Mouse (Mus musculus) E14TG2a.4 (cell line): ENCODE measurements around the gene Lamtor1.

Experiments used
- H3K27me3 ChIP-seq: 2 replicates; pipeline ENCODE4 v1.6.1; 2014; ENCODE audit warnings: low read length, control low read depth; ENCODE audit not compliant: insufficient read depth
- H3K36me3 ChIP-seq: 2 replicates; pipeline ENCODE4 v1.6.1; 2014; ENCODE audit warnings: low read length, control low read depth; ENCODE audit not compliant: insufficient read depth
- H3K4me1 ChIP-seq: replicated peaks from 2 replicates; pipeline ENCODE4 v1.6.1; 2014; ENCODE audit warnings: low read depth, low read length, control low read depth
- H3K4me3 ChIP-seq: replicated peaks from 2 replicates; pipeline ENCODE4 v1.5.1; 2014; ENCODE audit warnings: mild to moderate bottlenecking, low read length
- H3K9me3 ChIP-seq: 2 replicates; pipeline ENCODE4 v1.6.1; 2014; ENCODE audit warnings: low read length, control low read depth
- CTCF ChIP-seq: conservative IDR thresholded peaks from 2 replicates; pipeline ENCODE4 v1.5.1; 2014; ENCODE audit warnings: low read length
- NANOG ChIP-seq: IDR thresholded peaks from 2 replicates; pipeline ENCODE4 v1.6.1; 2014; ENCODE audit warnings: borderline replicate concordance, low read length, mixed read lengths
- POU5F1 ChIP-seq: IDR thresholded peaks from 2 replicates; pipeline ENCODE4 v1.6.1; 2014; ENCODE audit warnings: low read length, borderline replicate concordance

The Lamtor1 gene

GRCm38 (mm10) chr7:101954163-101954562, 48.5 kb downstream of the Lamtor1 start:
- Histone ChIP-seq H3K9me3 (no peaks in the 10 kb centered on the region), H3K4me3 (no peak overlapping the region), H3K36me3 (peaks cover 9% of the 10 kb centered on the region; the same call in 1 of the 2 replicates), H3K4me1 (peaks cover 60% of the 10 kb centered on the region), H3K27me3 (no peaks in the 10 kb centered on the region)
- TF ChIP-seq CTCF (no peak), NANOG (no peak), POU5F1 (no peak)

GRCm38 (mm10) chr7:101955276-101955675, 49.6 kb downstream of the Lamtor1 start:
- H3K9me3 ChIP-seq = no peaks in the 10 kb centered on the region
- H3K4me3 ChIP-seq = no peak overlapping the region
- TF ChIP-seq CTCF (no peak), NANOG (no peak), POU5F1 (no peak)
- no peaks in the 10 kb centered on the region for H3K27me3 ChIP-seq
- peaks cover 9% of the 10 kb centered on the region; the same call in 1 of the 2 replicates for H3K36me3 ChIP-seq
- peaks cover 68% of the 10 kb centered on the region for H3K4me1 ChIP-seq

- H3K27me3 ChIP-seq = no peaks in the 10 kb centered on the region
- TF ChIP-seq POU5F1 (no peak), NANOG (no peak), CTCF (no peak)
- H3K4me3 ChIP-seq = no peak overlapping the region
- peaks cover 9% of the 10 kb centered on the region; the same call in 1 of the 2 replicates for H3K36me3 ChIP-seq
- H3K4me1 ChIP-seq = peaks cover 72% of the 10 kb centered on the region
- H3K9me3 ChIP-seq = no peaks in the 10 kb centered on the region
Observed at GRCm38 (mm10) chr7:101955862-101956261, 50.2 kb downstream of the Lamtor1 start.

GRCm38 (mm10) chr7:101956481-101956880, 50.8 kb downstream of the Lamtor1 start:
- H3K4me1 ChIP-seq = peaks cover 73% of the 10 kb centered on the region
- H3K4me3 ChIP-seq = no peak overlapping the region
- H3K36me3 ChIP-seq = peaks cover 9% of the 10 kb centered on the region; the same call in 1 of the 2 replicates
- no peaks in the 10 kb centered on the region for H3K27me3 ChIP-seq
- TF ChIP-seq POU5F1 (no peak), NANOG (no peak), CTCF (no peak)
- H3K9me3 ChIP-seq = no peaks in the 10 kb centered on the region

GRCm38 (mm10) chr7:101956911-101957310, 51.2 kb downstream of the Lamtor1 start:
- no peak overlapping the region for H3K4me3 ChIP-seq
- H3K9me3 ChIP-seq = no peaks in the 10 kb centered on the region
- H3K4me1 ChIP-seq = peaks cover 71% of the 10 kb centered on the region
- no peak for TF ChIP-seq POU5F1
- no peak for TF ChIP-seq NANOG
- TF ChIP-seq CTCF = no peak
- peaks cover 6% of the 10 kb centered on the region; the same call in 1 of the 2 replicates for H3K36me3 ChIP-seq
- H3K27me3 ChIP-seq = no peaks in the 10 kb centered on the region

- Histone ChIP-seq H3K9me3 (no peaks in the 10 kb centered on the region), H3K27me3 (no peaks in the 10 kb centered on the region), H3K36me3 (peaks cover 6% of the 10 kb centered on the region; the same call in 1 of the 2 replicates), H3K4me3 (no peak overlapping the region), H3K4me1 (peaks cover 58% of the 10 kb centered on the region)
- TF ChIP-seq POU5F1 = no peak
- no peak for TF ChIP-seq NANOG
- TF ChIP-seq CTCF = no peak
Observed at GRCm38 (mm10) chr7:101962829-101963228, 57.1 kb downstream of the Lamtor1 start.

- no peaks in the 10 kb centered on the region for H3K27me3 ChIP-seq
- H3K4me3 ChIP-seq = no peak overlapping the region
- H3K36me3 ChIP-seq = peaks cover 6% of the 10 kb centered on the region; the same call in 1 of the 2 replicates
- TF ChIP-seq CTCF = no peak
- TF ChIP-seq POU5F1 = no peak
- TF ChIP-seq NANOG = no peak
- H3K9me3 ChIP-seq = no peaks in the 10 kb centered on the region
- peaks cover 61% of the 10 kb centered on the region for H3K4me1 ChIP-seq
Observed at GRCm38 (mm10) chr7:101963621-101964020, 57.9 kb downstream of the Lamtor1 start.

- Histone ChIP-seq H3K4me3 (no peak overlapping the region), H3K4me1 (peaks cover 63% of the 10 kb centered on the region), H3K9me3 (no peaks in the 10 kb centered on the region), H3K36me3 (peaks cover 6% of the 10 kb centered on the region; the same call in 1 of the 2 replicates), H3K27me3 (no peaks in the 10 kb centered on the region)
- TF ChIP-seq NANOG = no peak
- TF ChIP-seq POU5F1 = no peak
- no peak for TF ChIP-seq CTCF
Observed at GRCm38 (mm10) chr7:101964551-101964950, 58.8 kb downstream of the Lamtor1 start.

- peaks cover 6% of the 10 kb centered on the region; the same call in 1 of the 2 replicates for H3K36me3 ChIP-seq
Observed at GRCm38 (mm10) chr7:101965606-101966005, 59.9 kb downstream of the Lamtor1 start.

More at GRCm38 (mm10) chr7:101965606-101966005, 59.9 kb downstream of the Lamtor1 start:
- peaks cover 56% of the 10 kb centered on the region for H3K4me1 ChIP-seq
- TF ChIP-seq NANOG (no peak), CTCF (no peak), POU5F1 (no peak)
- H3K27me3 ChIP-seq = no peaks in the 10 kb centered on the region
- H3K4me3 ChIP-seq = no peak overlapping the region
- no peaks in the 10 kb centered on the region for H3K9me3 ChIP-seq
